Mouse (Mus musculus): ENCODE measurements at regions not wholly inside any gene's neighbourhood (a gene's known extent, or its start where the extent isn't known, plus 50 kb on each side); places are given as distances from the start of the nearest gene placed in this dataset.
A peak's percentile ranks its signal among the peaks of the same experiment; 100 is the strongest.

- no peak for DNase-seq
These were observed 118.9 kb upstream of the 1700064H15Rik start for GRCm38 (mm10) chr3:19747361-19747760.

- no peak for DNase-seq
These were observed 123.5 kb upstream of the 1700064H15Rik start for GRCm38 (mm10) chr3:19751946-19752345.

- no peak for DNase-seq
These were observed 125.5 kb upstream of the 1700064H15Rik start for GRCm38 (mm10) chr3:19754011-19754410.

- DNase-seq: no peak
These were observed 126.2 kb upstream of the 1700064H15Rik start for GRCm38 (mm10) chr3:19754636-19755035.

GRCm38 (mm10) chr3:19755136-19755535, 126.7 kb upstream of the 1700064H15Rik start:
- DNase-seq: no peak

- no peak for DNase-seq
These were observed 158.2 kb upstream of the Cp start for GRCm38 (mm10) chr3:19798543-19799106.

- no peak for DNase-seq
These were observed 146.8 kb upstream of the Cp start for GRCm38 (mm10) chr3:19810034-19810433.

GRCm38 (mm10) chr3:19824904-19825303, 131.9 kb upstream of the Cp start:
- DNase-seq: no peak

GRCm38 (mm10) chr3:19828518-19829246, 128.2 kb upstream of the Cp start:
- no peak for DNase-seq

- DNase-seq: no peak
These were observed 127.1 kb upstream of the Cp start for GRCm38 (mm10) chr3:19829752-19830151.

- DNase-seq: no peak
These were observed 108.7 kb upstream of the Cp start for GRCm38 (mm10) chr3:19848031-19848735.

GRCm38 (mm10) chr3:19848736-19849269, 108.1 kb upstream of the Cp start:
- DNase-seq: no peak

GRCm38 (mm10) chr3:19882623-19883022, 74.2 kb upstream of the Cp start:
- DNase-seq: no peak

GRCm38 (mm10) chr3:19888405-19888804, 68.4 kb upstream of the Cp start:
- no peak for DNase-seq

- DNase-seq: no peak
These were observed 62.6 kb upstream of the Cp start for GRCm38 (mm10) chr3:19894258-19894629.

- peak; percentile 93 for DNase-seq
These were observed 62.0 kb upstream of the Cp start for GRCm38 (mm10) chr3:19894630-19895578.

GRCm38 (mm10) chr3:19895755-19896154, 61.1 kb upstream of the Cp start:
- no peak for DNase-seq

GRCm38 (mm10) chr3:19897140-19897539, 59.7 kb upstream of the Cp start:
- no peak for DNase-seq

GRCm38 (mm10) chr3:19902226-19902625, 54.6 kb upstream of the Cp start:
- no peak for DNase-seq

- peak; percentile 41 for DNase-seq
These were observed 52.2 kb upstream of the Cp start for GRCm38 (mm10) chr3:19904446-19905275.
